Mouse (Mus musculus) neutrophil, adult 5-6 weeks (primary cell): ENCODE results near the gene Retsat. TPM values are rescaled to one million over a fixed set of nuclear protein-coding genes. Genes with fewer than 3 reads are reported as not detected.

Source experiments
- ATAC-seq: fragments of 151-379, 151-347 bp; 2 replicates; pipeline ENCODE4 v1.8.0; 2017; ENCODE audit warnings: mild to moderate bottlenecking, moderate TSS enrichment; ENCODE audit not compliant: insufficient number of reproducible peaks, poor library complexity, low FRiP score, severe bottlenecking; ENCODE audit errors: extremely low read depth
- total RNA-seq: library from RNA; stranded (forward); fragments of 200-1000 nt; gene quantifications from 2 replicates; pipeline ENCODE4 v1.2.3, GENCODE M21; 2017

The Retsat gene
- total RNA-seq, 1 experiment from 2014 or later: 1.2 TPM

- ATAC-seq: no peak
Observed at GRCm38 (mm10) chr6:72648002-72648595, 49.8 kb downstream of the Retsat start.

GRCm38 (mm10) chr6:72650338-72650851 is 52.1 kb downstream of the Retsat start:
- no peak for ATAC-seq

- ATAC-seq: no peak
Observed at GRCm38 (mm10) chr6:72653419-72653818, 55.1 kb downstream of the Retsat start.

DNA sequence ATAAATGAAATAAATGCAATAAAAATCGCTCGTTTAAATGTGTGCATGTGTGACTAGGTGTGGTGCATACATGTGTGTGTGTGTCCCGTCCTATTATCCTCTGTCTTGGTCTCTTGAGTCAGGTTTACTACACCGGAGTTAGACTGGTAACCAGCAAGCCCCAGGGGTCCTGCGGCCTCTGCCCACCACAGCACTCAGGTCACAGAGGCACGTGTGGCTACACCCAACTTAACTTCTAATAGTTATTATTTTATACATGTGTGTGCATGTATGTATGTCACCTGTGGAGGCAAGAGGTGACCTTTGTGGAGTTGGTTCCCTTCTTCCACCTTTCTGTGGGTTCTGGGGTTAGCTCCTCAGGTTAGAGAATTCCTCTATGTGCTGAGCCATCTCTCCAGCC is 56.1 kb downstream of the Retsat start:
- ATAC-seq: no peak

DNA sequence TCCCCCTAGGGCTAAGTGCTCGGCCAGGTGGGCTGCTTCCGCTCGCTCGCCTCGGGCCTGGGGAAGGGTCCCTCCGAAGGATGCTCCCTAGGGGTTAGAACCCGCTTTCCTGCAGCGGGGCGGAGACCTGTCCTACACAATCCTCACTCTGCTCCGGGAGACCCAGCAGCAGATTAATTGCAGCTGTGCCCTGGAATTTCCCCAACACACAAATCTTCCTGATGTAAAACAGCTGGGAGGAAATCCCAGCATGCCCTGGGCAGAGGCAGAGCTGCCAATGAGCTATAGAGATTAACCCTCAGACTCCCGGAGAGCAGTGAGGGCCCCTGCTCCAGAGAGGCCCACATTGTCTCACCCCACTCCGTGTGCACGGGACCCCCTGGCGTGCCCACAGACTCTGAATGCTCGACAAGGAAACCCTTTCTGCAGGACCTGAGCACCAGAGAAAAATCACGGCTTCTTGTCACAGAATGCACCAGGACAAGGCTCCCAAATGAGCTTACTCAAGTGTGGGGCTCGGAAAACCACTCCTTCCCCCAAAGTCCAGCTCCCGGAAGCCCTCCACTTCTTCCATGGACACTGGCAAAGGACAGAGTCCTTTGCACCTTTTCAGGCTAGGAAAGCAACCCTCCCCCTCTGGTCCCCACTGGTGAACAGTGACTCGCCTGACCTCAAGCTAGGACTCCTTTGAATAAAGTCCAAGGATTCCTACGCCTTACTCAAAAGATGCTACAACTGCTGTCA is 57.2 kb downstream of the Retsat start:
- ATAC-seq: no peak

DNA sequence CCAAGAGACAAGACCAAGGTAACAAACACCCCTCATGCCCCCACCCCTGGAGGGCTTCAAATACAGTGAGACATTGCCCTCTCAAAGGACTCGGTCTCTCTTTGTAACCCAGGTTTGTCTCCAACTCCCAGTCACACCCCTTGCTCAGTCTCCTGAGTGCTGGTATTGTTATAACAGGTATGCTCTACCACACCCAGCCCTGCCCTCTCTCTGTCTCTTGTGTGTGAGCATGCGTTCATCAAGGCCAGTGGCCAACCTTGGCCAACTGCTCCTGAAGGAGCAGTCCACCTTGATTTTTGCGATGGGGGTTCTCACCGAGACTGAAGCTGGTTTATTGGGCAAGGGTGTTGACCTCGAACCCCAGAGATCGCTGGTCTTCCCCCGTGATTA is 57.8 kb downstream of the Retsat start:
- no peak for ATAC-seq

DNA sequence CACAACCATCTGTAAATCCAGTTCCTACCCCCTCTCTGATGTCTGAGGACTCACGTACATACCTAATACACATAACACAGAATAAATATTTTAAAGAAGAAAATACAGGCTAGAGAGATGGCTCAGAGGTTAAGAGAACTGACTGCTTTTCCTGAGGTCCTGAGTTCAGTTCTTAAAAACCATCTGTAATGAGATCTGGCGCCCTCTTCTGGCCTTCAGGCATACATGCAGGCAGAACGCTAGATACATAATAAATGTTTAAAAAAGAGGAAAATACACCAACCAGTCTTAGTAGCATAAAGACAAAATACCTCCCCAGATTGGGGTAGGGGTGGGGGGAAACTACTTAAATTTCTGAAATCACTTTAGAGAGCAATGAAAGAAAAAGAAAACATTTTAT is 59.7 kb downstream of the Retsat start:
- ATAC-seq: no peak

Other genes starting within 250 kb of the Retsat start
- 0.93 and 2.2 TPM in 2 replicates for gene Tmem150a, start 243.0 kb upstream of the Retsat start, total RNA-seq
- gene Rnf181, start 231.5 kb upstream of the Retsat start, total RNA-seq: 79.3 and 102 TPM in 2 replicates
- gene Vamp5, start 218.0 kb upstream of the Retsat start, total RNA-seq: 15.8 and 16.2 TPM in 2 replicates
- 230 and 268 TPM in 2 replicates for gene Vamp8, start 207.8 kb upstream of the Retsat start, total RNA-seq
- 10.5 and 10.9 TPM in 2 replicates for gene Ggcx, start 184.2 kb upstream of the Retsat start, total RNA-seq
- 159 and 167 TPM in 2 replicates for gene Mat2a, start 158.9 kb upstream of the Retsat start, total RNA-seq
- gene Sh2d6, start 76.8 kb upstream of the Retsat start, total RNA-seq: 1.3 TPM in 1 of 2 replicates, not detected in the other
- gene Capg, start 54.1 kb upstream of the Retsat start, total RNA-seq: 145 and 178 TPM in 2 replicates
- 8.7 and 10.5 TPM in 2 replicates for gene Elmod3, start 62 bp upstream of the Retsat start, total RNA-seq
- gene Tgoln1, start 18.5 kb downstream of the Retsat start, total RNA-seq: 104 and 120 TPM in 2 replicates
- 2.0 TPM in 1 of 2 replicates, not detected in the other for gene Tcf7l1, start 190.8 kb downstream of the Retsat start, total RNA-seq